Mouse (Mus musculus) hindbrain, embryonic 13.5 days (tissue): ENCODE data around the gene Gkap1. TPM values are rescaled to one million over a fixed set of nuclear protein-coding genes. Genes with fewer than 3 reads are reported as not detected.

Experiments
- ATAC-seq: fragments of 200-750 bp; cut with Nextera tagmentation; 2 replicates; pipeline ENCODE4 v1.8.0; 2017; ENCODE audit warnings: moderate TSS enrichment; ENCODE audit not compliant: low FRiP score
- H3K27ac ChIP-seq: fragments of 300-500 bp; sonication (generic); 2 replicates; pipeline ENCODE4 v1.5.1; 2015; ENCODE audit warnings: inconsistent platforms, mild to moderate bottlenecking, moderate library complexity
- H3K27me3 ChIP-seq: fragments of 300-500 bp; sonication (generic); 2 replicates; pipeline ENCODE4 v1.6.1; 2015; ENCODE audit warnings: mild to moderate bottlenecking, inconsistent platforms
- H3K36me3 ChIP-seq: fragments of 300-500 bp; sonication (generic); 2 replicates; pipeline ENCODE4 v1.6.1; 2015; ENCODE audit warnings: mild to moderate bottlenecking, inconsistent platforms
- H3K4me1 ChIP-seq: fragments of 300-500 bp; sonication (generic); replicated peaks from 2 replicates; pipeline ENCODE4 v1.6.1; 2015; ENCODE audit warnings: inconsistent platforms
- H3K4me2 ChIP-seq: fragments of 300-500 bp; sonication (generic); 2 replicates; pipeline ENCODE4 v1.6.1; 2015; ENCODE audit warnings: inconsistent platforms, mild to moderate bottlenecking, moderate library complexity
- H3K4me3 ChIP-seq: fragments of 300-500 bp; sonication (generic); 2 replicates; pipeline ENCODE4 v1.5.1; 2015; ENCODE audit warnings: mild to moderate bottlenecking, inconsistent platforms
- H3K9ac ChIP-seq: fragments of 300-500 bp; sonication (generic); 2 replicates; pipeline ENCODE4 v1.6.1; 2015; ENCODE audit warnings: mild to moderate bottlenecking, inconsistent platforms
- H3K9me3 ChIP-seq: fragments of 300-500 bp; sonication (generic); 2 replicates; pipeline ENCODE4 v1.6.1; 2016; ENCODE audit warnings: inconsistent platforms
- WGBS: fragments of 180-500 bp; shearing (Covaris S2); methylation state at CpG from one replicate; pipeline ENCODE4 v1.1.7; 2015; 5-methylcytosine and 5-hydroxymethylcytosine counted together
- polyA plus RNA-seq: library from polyadenylated mRNA; unstranded; fragments of >200 nt; fragmentation: Nextera tagmentation; extraction: Ambion mirVana; gene quantifications from 2 replicates; pipeline ENCODE4 v1.2.1, GENCODE M21; 2015

The Gkap1 gene
- polyA plus RNA-seq, result 28.4 and 31.0 TPM in 2 replicates

DNA sequence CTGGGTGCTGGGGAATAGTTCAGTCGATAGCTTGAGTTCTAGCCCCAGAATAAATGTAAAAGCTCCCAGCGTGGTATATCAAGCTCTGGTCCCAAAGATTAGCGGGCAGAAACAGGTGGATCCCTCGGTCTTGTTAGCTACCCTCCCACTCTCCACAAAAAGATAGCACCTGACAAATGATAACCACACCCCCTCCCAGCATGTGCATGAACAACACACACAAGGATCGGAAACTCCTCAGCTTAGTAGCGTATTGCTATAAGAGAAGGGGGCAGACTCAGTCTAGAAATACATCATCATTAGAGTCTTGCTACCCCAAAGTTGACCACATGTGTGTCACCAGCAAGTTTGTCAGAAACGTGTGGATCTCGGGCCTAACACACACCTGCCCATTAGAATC, at the start of gene Gkap1:
Gkap1 (minus strand) TSS at position 101 of the 400 bp plus-strand sequence.
- ATAC-seq, result no peak
- peak within 1 kb of the TSS; percentile 83 for H3K27ac ChIP-seq
- peak within 1 kb of the TSS; percentile 79 for H3K4me2 ChIP-seq
- H3K4me1 ChIP-seq, result peaks cover 20% of the 10 kb centered on the region
- 84% methylated on average over 8 of the region's 8 CpGs for WGBS
- H3K27me3 ChIP-seq, result peaks cover 10% of the 10 kb centered on the region; the same call in 1 of the 2 replicates
- no peaks in the 10 kb centered on the region for H3K9me3 ChIP-seq
- H3K36me3 ChIP-seq, result no peaks in the 10 kb centered on the region
- H3K4me3 ChIP-seq, result peak within 1 kb of the TSS; percentile 87
- H3K9ac ChIP-seq, result peak within 1 kb of the TSS; percentile 89

DNA sequence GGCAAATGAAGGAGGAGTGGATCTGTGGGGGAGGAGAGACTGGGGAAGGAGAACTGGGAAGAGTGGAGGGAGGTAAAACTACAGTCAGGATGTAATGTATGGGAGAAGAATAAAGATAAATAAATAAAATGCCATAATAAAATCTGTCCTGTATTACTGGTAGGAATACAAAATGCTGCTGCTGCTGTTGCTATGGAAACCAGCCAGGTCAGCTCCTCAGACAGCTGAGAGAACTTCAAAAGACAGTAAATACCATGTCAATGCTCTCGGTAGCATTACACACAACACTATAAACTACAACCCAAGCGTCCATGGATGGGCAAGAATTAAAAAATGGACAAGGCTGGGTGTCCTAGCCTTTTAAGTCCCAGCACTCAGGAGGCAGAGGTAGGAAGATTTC, 42.3 kb upstream of the Gkap1 start:
- H3K36me3 ChIP-seq, result no peaks in the 10 kb centered on the region
- ATAC-seq, result no peak
- no peaks in the 10 kb centered on the region for H3K9me3 ChIP-seq
- H3K27me3 ChIP-seq, result no peaks in the 10 kb centered on the region
- no peaks in the 10 kb centered on the region for H3K4me1 ChIP-seq
- H3K4me2 ChIP-seq, result no peak overlapping the region
- H3K27ac ChIP-seq, result no peak overlapping the region
- 48% methylated on average over 2 of the region's 2 CpGs for WGBS
- H3K4me3 ChIP-seq, result no peak overlapping the region
- no peak overlapping the region for H3K9ac ChIP-seq

DNA sequence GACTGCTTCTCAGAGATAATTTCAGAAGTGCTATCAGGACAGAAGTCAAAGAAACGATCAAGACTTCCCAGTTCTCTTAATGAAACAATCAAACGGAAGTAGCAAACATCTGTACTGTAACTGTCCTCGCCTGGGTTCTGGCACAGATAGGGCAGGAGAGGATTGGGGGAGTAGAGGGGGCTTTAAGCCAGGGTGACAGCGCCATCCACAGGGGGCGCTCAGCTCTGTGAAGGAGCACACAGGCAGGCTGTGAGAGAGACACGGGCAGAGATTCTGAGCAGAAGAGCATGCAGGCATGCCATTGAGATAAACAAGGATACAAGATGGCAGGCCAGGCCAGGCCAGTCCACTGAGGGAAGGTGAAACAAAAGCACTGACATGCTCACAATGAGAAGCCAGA, 39.5 kb upstream of the Gkap1 start:
- H3K27me3 ChIP-seq, result no peaks in the 10 kb centered on the region
- H3K9me3 ChIP-seq, result no peaks in the 10 kb centered on the region
- ATAC-seq, result no peak
- no peaks in the 10 kb centered on the region for H3K4me1 ChIP-seq
- H3K9ac ChIP-seq, result no peak overlapping the region
- no peak overlapping the region for H3K4me2 ChIP-seq
- no peaks in the 10 kb centered on the region for H3K36me3 ChIP-seq
- WGBS, result 55% methylated on average over 6 of the region's 6 CpGs
- H3K4me3 ChIP-seq, result no peak overlapping the region
- H3K27ac ChIP-seq, result no peak overlapping the region

DNA sequence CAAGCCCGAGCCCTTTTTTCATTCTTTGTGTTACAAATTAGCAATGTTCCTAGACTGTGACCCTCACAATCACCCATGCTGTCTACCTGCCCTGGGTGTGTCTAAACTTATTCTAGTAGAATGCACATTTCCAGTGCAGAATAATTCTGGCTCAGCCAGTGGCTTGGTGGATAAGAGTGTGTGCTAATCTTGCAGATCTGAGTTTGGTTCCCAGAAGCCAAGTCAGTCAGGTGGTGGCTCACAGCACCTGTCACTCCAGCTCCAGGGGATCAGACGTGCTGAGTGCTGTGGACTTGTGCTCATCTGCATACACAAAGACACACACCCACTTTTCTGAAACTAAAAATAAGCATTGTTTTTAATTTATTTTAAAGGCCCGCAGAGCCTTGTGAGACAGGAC, 38.3 kb upstream of the Gkap1 start:
- H3K27me3 ChIP-seq, result no peaks in the 10 kb centered on the region
- H3K4me3 ChIP-seq, result no peak overlapping the region
- ATAC-seq, result no peak
- no peak overlapping the region for H3K9ac ChIP-seq
- H3K36me3 ChIP-seq, result no peaks in the 10 kb centered on the region
- H3K27ac ChIP-seq, result no peak overlapping the region
- no peaks in the 10 kb centered on the region for H3K9me3 ChIP-seq
- H3K4me1 ChIP-seq, result no peaks in the 10 kb centered on the region
- no peak overlapping the region for H3K4me2 ChIP-seq
- WGBS, result 78% methylated on average over 3 of the region's 3 CpGs

GRCm38 (mm10) chr13:58311351-58311750, 35.9 kb upstream of the Gkap1 start:
- no peaks in the 10 kb centered on the region for H3K9me3 ChIP-seq
- ATAC-seq, result no peak
- no peaks in the 10 kb centered on the region for H3K4me1 ChIP-seq
- WGBS, result 53% methylated on average over 3 of the region's 3 CpGs
- H3K4me3 ChIP-seq, result no peak overlapping the region
- H3K9ac ChIP-seq, result no peak overlapping the region
- no peaks in the 10 kb centered on the region for H3K36me3 ChIP-seq
- H3K4me2 ChIP-seq, result no peak overlapping the region
- no peaks in the 10 kb centered on the region for H3K27me3 ChIP-seq
- no peak overlapping the region for H3K27ac ChIP-seq

DNA sequence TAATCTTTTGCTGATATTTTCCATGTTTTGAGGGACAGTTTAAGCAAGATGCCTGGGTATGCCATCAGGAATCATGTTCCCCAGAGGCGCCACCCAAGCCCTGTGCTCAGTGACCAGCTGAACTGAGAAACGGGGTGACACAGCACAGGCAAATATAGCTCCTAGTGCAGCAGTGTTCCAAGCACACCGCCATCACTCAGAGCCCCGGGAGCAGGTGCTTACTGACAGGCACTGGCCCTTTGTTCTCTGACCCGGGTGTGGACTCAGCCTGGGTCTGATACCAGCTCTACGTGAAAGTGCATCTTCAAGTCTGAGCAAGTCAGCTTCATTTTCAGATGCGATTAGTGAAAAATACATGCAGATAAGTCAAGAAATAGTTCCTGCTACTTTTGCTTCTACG, 34.0 kb upstream of the Gkap1 start:
- no peaks in the 10 kb centered on the region for H3K4me1 ChIP-seq
- H3K9ac ChIP-seq, result no peak overlapping the region; the same call in 1 of the 2 replicates
- H3K9me3 ChIP-seq, result no peaks in the 10 kb centered on the region
- H3K4me2 ChIP-seq, result no peak overlapping the region
- ATAC-seq, result no peak
- H3K36me3 ChIP-seq, result no peaks in the 10 kb centered on the region
- H3K4me3 ChIP-seq, result no peak overlapping the region
- H3K27me3 ChIP-seq, result no peaks in the 10 kb centered on the region
- H3K27ac ChIP-seq, result no peak overlapping the region
- 65% methylated on average over 8 of the region's 8 CpGs for WGBS

- no peak overlapping the region for H3K4me2 ChIP-seq
- no peak for ATAC-seq
- H3K9ac ChIP-seq, result no peak overlapping the region
- H3K4me3 ChIP-seq, result no peak overlapping the region
- H3K27me3 ChIP-seq, result no peaks in the 10 kb centered on the region
- no peaks in the 10 kb centered on the region for H3K4me1 ChIP-seq
- WGBS, result 93% methylated on average over 5 of the region's 5 CpGs
- H3K36me3 ChIP-seq, result no peaks in the 10 kb centered on the region
- H3K9me3 ChIP-seq, result no peaks in the 10 kb centered on the region
- no peak overlapping the region for H3K27ac ChIP-seq
Observed at GRCm38 (mm10) chr13:58307453-58307852, 32.0 kb upstream of the Gkap1 start.

DNA sequence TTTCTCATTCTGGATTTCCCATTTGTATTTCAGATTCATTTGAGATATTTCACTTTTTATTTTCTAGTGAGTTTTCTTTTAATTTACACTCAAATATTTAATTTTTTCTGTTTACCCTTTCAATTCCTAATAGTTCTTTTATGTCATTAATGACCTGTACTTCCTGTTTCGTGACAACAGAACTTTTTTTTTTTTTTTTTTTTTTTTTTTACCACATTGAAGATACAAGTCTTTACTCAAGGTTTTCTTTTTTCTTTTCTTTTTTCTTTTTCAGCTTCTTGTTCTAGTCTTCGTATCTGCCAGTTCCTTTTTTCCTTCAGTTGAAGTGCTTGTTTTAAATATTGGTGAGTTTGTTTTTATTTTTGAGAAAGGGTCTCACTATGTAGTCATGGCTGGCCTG, 29.7 kb upstream of the Gkap1 start:
- H3K36me3 ChIP-seq, result no peaks in the 10 kb centered on the region
- H3K4me3 ChIP-seq, result no peak overlapping the region
- no peak for ATAC-seq
- H3K27ac ChIP-seq, result no peak overlapping the region
- no peaks in the 10 kb centered on the region for H3K4me1 ChIP-seq
- 92% methylated on average over 2 of the region's 2 CpGs for WGBS
- H3K9ac ChIP-seq, result no peak overlapping the region
- no peaks in the 10 kb centered on the region for H3K27me3 ChIP-seq
- no peaks in the 10 kb centered on the region for H3K9me3 ChIP-seq
- no peak overlapping the region for H3K4me2 ChIP-seq

GRCm38 (mm10) chr13:58302421-58303145, 27.1 kb upstream of the Gkap1 start:
- Histone ChIP-seq H3K27ac (no peak overlapping the region), H3K4me2 (no peak overlapping the region), H3K36me3 (no peaks in the 10 kb centered on the region), H3K9me3 (no peaks in the 10 kb centered on the region), H3K4me3 (no peak overlapping the region), H3K9ac (no peak overlapping the region), H3K27me3 (no peaks in the 10 kb centered on the region), H3K4me1 (no peaks in the 10 kb centered on the region)
- 78% methylated on average over 9 of the region's 9 CpGs for WGBS
- no peak for ATAC-seq

DNA sequence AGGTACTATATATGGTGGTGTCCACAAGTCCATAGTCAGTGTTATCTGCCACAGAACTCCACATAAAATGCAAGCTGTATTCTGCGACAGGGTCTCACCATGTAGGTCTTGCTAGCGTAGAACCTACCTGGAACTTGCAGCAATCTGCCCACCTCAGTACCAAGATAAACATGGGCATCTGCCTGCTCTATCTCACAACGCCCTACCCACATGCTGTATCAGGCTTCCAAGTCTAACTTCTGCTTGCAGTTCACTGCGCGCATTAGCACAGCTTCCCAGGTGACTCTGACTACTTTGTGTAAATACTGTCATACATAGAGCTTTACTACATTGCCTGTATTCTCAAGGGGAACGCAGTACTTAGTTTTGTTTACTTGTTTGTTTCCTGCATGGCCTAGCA, 26.5 kb upstream of the Gkap1 start:
- Histone ChIP-seq H3K27ac (no peak overlapping the region), H3K9ac (no peak overlapping the region), H3K36me3 (no peaks in the 10 kb centered on the region), H3K4me3 (no peak overlapping the region), H3K4me1 (no peaks in the 10 kb centered on the region), H3K9me3 (no peaks in the 10 kb centered on the region), H3K27me3 (no peaks in the 10 kb centered on the region), H3K4me2 (no peak overlapping the region)
- ATAC-seq, result no peak
- WGBS, result 92% methylated on average over 6 of the region's 6 CpGs

- no peak for ATAC-seq
- 93% methylated on average over 3 of the region's 3 CpGs for WGBS
- no peaks in the 10 kb centered on the region for H3K36me3 ChIP-seq
- H3K9ac ChIP-seq, result no peak overlapping the region
- no peaks in the 10 kb centered on the region for H3K9me3 ChIP-seq
- H3K4me3 ChIP-seq, result no peak overlapping the region
- no peak overlapping the region for H3K4me2 ChIP-seq
- H3K27ac ChIP-seq, result no peak overlapping the region
- no peaks in the 10 kb centered on the region for H3K27me3 ChIP-seq
- no peaks in the 10 kb centered on the region for H3K4me1 ChIP-seq
Observed at GRCm38 (mm10) chr13:58298756-58299155, 23.3 kb upstream of the Gkap1 start.

DNA sequence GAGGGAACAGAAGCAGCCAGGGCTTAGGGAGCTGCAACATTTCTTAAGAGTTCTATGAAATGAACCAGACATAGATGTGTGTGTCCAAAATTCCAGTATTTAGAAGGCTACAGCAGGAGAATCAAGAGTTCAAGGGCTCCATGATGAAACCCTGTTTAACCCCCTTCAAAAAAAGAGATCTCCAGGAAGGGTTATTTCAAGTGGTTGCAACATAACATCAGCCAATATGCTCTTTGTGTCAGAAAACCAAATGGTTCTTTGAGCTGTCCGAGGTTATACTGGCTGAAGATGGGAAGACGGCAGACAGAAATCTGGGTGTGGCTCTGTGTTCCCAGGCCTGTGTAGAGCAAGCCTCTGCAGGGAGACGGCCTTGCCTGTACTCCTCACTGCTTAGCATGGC, 20.1 kb upstream of the Gkap1 start:
- H3K9ac ChIP-seq, result no peak overlapping the region
- 84% methylated on average over 3 of the region's 3 CpGs for WGBS
- no peak overlapping the region for H3K4me3 ChIP-seq
- H3K4me2 ChIP-seq, result no peak overlapping the region
- peaks cover 4% of the 10 kb centered on the region for H3K4me1 ChIP-seq
- ATAC-seq, result no peak
- H3K27me3 ChIP-seq, result no peaks in the 10 kb centered on the region
- no peaks in the 10 kb centered on the region for H3K9me3 ChIP-seq
- H3K27ac ChIP-seq, result no peak overlapping the region
- H3K36me3 ChIP-seq, result no peaks in the 10 kb centered on the region

- peaks cover 4% of the 10 kb centered on the region for H3K4me1 ChIP-seq
- no peak for ATAC-seq
- no peaks in the 10 kb centered on the region for H3K27me3 ChIP-seq
- H3K9ac ChIP-seq, result no peak overlapping the region
- no peak overlapping the region for H3K4me3 ChIP-seq
- 13% methylated on average over 5 of the region's 5 CpGs for WGBS
- no peaks in the 10 kb centered on the region for H3K36me3 ChIP-seq
- no peak overlapping the region for H3K4me2 ChIP-seq
- H3K27ac ChIP-seq, result no peak overlapping the region
- no peaks in the 10 kb centered on the region for H3K9me3 ChIP-seq
Observed at GRCm38 (mm10) chr13:58292811-58293210, 17.3 kb upstream of the Gkap1 start.
